Mouse (Mus musculus): ENCODE measurements at regions not wholly inside any gene's neighbourhood (a gene's known extent, or its start where the extent isn't known, plus 50 kb on each side); places are given as distances from the start of the nearest gene placed in this dataset.

GRCm38 (mm10) chr13:103459486-103460147 is 125.3 kb upstream of the Mast4 start:
- no peak for TF ChIP-seq CTCF (conservative IDR thresholded peaks at IDR 0.05; ENCODE audit: low read length)
- TF ChIP-seq POU5F1 (IDR thresholded peaks at IDR 0.05; ENCODE audit: borderline replicate concordance, low read length), result no peak
- TF ChIP-seq NANOG (IDR thresholded peaks at IDR 0.05; ENCODE audit: borderline replicate concordance, low read length), result no peak
